Mouse (Mus musculus) R1 (cell line): ENCODE data around the gene Espn.

Source experiments
- DNase-seq: peaks from one replicate; pipeline ENCODE4 v3.0.0-alpha.2; 2018; ENCODE audit warnings: low read depth, low spot score

The Espn gene

DNA sequence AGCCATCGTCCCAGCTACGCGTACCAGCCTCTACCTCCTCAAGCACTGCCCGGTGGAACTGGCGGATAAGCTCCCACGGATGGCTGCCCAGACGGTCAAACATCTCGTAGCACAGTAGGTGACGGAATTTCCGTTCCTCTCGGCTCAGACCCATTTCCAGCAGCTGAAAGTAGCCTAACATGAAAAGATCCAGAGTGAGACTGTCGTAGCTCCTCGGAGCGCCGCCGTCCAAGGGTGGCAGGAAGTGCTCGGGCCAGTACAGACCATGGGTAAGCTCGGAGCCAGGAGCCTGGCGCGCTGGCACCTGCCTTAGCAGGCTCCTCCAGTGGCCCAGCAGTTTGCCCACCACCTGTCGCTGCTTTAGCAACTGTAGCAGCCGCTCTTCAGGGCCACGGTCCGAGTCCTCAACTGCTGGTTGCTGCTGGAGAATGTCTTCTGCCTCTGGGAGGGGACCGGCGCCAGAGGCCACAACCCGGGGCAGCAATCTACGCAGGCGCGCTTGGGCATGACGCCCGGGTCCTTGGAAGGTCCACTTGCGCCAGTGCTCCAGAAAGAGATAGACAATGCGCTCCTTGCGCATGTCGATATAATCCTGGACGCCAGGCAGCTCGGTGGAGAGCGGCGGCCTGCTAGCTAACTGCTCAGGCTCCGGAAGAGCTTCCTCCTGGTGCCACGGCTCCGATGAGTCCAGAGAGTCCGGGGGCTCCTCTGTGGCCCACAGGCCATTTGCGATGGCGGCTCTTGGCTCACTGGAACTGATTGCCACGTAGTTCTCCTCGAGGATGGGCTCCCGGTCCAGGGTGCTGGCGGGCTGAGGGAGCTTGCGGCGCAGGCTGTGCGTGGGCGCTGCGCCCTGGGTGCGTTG, 26.8 kb downstream of the Espn start:
- DNase-seq = peak; percentile 31

DNA sequence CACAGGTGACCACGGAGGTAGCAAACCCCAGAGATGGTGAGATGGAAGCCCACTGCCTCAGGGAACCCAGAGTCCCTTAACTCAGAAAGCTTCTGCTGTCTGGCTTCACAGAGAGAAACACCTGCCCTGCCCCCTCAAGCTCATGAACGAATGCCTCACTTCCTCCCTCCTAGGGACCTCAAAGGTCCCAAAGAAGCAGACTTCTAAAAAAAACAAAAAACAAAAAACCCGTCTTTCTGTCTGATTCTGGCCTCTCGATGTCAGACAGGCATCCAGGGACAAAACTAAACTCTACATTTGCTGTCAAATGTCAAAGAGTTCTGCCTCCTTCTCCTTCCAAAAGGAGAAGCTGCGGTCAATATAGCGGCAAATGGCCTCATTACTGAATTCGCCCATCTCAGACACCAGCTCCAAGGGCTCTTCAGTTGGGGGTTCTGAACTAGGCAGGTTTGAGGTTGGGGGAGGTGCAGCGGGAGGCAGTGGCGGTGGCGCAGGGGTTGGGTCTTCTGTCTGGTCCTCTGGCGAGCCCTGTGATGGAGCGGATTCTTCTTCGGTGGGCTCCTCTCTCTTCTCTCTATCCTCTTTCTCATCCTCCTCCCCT, 27.7 kb downstream of the Espn start:
- DNase-seq = no peak

DNA sequence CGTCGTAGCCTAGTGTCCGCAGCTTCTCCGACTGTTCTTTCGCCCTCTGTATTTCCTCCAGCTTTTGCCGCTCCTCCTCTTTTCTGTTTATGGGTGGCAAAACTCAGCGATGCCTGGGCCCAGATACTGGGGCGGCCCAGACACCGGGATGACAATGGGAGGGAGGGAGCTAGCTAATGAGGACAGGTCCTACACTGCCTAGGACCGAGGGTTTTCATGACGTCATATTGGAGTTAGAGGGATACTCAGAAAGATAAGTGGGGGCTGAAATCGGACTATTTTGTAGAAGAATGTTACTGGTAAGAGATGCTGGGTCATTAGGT, 31.0 kb downstream of the Espn start:
- no peak for DNase-seq

DNA sequence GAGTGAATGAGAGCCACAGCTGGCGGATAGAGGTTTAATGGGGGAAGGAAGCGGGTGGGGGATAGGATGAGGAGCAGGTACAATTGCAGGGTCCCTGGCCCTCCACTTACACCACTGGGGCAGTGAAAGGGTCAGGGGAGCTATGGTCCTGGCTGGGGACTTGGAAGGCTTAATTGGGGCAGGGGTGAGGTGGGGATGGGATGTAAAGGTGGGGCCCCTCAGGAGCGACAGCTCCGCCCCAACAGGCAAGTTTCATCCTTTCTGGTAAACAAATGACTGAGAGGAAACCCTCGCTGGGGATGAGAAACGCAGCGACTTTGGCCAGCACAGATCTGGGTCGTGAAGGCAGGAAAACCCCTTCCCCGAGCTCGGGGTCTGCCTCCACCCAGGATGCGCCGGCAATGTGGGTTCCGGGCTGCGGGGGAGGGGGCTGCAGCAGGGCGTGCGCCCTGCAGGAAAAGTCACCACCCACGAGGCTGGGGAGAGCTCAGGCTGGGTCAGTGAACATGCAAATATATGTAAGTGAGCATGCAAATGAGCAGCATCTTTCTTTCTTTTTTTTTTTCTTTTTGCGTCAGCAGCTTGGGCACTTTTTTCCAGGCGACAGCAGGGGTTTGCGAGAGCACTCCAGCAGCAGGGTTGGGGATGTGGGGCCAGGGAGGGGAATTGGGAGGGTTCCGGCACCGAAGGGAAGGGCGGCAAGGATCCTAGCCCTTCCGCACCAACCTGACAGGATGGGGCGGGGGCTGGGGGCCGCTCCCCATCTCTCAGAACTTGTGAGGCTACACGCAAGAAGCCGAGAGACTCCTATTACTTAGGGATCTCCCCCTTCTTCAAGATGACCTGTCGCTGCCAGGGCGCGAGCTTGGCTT, 31.6 kb downstream of the Espn start:
- DNase-seq = peak; percentile 60

DNA sequence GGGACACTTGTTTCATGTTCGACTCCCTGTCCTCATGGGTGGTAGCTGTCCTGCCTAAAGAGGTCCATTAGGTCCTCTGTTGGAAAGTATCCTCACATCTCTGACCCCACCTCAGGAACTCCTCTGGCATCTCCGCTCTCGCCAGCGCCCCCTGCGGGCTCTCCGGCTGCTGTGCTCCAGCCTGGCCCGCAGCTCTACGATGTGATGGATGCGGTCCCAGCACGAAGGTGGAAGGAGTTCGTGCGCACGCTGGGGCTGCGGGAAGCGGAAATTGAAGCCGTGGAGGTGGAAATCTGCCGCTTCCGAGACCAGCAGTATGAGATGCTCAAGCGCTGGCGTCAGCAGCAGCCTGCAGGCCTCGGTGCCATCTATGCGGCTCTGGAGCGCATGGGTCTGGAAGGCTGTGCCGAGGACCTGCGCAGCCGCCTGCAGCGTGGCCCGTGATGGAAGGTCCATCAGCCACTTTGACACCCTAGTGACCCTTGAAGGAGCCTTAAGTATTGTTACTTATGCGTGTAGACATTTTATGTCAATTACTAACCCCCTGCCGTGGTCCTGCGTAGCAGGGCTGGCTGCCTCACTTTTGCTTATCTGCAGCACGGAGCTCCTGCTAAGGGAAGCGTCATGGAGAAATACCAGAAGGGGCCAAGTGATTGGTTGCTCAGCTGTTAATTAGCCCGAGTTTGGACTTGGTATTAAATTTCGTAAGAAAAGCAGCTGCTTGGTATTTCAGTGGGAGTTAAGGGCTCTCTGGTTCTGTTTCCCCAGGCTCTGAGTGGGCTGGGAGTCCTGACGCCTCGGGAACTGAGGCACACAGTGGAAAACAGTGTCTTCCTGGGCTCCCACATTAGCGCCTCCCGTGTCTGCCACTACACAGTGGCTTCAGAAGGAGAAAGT, 32.5 kb downstream of the Espn start:
- DNase-seq = peak; percentile 75

DNA sequence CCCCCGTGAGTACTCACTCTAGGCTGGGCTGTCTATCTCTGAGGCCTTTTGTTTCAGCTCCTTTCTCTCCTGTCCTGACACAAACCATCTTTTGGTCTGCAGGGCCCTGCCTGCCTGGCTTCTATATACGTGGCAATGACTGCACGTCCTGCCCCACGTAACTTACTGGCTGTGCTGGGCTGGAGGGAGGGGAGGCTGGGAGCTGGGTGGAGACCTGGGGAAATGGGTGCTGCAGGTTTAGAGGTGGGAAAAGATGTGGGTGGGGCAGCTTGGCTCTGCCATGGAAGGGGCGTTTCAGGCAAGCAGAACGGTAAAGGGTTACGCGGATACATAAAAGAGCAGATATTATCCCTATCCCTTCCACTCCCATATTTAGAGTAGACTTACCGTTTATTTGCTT, 34.6 kb downstream of the Espn start:
- DNase-seq = no peak

DNA sequence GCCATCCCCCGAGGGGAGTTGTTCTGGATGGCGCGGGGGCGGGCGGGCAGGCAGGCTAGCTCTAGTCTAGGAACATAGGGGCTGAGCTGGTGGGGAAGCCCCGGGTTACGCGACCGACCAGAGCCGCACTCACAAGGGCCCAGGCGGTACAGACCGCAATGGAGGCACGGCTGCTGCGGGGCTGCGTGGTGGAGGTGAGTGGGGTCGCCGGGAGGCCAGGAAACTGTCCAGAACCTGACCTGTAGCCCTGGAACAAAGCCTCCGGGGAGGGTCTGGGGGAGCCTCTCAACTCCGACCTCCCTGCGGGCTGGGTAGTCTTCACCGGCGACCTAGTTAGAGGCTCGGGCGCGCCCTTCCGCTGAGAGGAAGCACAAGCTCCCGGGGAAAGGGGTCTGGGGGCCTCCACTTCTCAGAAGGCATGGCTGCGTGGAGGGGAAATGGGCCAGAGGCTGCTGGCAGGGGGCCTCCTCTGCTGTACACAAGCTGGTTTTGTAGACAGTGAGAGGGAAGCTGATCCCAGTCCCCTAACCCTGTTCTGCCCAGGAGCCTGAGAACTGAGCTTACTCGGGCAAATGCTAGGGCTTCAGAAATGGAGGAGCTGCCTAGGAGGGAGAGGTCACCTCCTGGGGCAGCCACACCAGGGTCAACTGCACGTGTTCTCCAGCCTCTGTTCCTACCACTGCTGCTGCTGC, 36.1 kb downstream of the Espn start, which contains the start of gene Tnfrsf25:
TSS of gene Tnfrsf25 (plus strand) at position 14 of the 692 bp plus-strand sequence.
- DNase-seq = peak; percentile 67

DNA sequence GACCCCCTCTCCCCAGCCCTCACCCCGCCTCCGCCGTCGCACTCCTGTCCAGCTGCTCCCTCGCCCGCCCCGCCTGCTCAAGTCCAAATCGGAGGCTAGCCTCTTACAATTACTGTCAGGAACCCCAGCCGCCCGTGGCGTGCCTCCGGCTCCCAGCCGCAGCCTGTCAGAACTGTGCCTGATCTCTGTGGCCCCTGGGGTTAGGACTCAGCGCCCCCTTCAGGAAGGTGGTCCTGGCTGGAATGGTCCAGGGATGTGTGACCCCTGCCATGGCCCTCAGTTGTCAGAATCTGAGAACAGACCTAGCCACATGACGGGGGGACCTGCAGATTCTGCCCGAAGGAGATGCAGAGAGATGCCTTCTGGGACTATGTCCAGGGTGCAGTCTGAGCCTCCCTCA, 38.1 kb downstream of the Espn start:
- peak; percentile 55 for DNase-seq

DNA sequence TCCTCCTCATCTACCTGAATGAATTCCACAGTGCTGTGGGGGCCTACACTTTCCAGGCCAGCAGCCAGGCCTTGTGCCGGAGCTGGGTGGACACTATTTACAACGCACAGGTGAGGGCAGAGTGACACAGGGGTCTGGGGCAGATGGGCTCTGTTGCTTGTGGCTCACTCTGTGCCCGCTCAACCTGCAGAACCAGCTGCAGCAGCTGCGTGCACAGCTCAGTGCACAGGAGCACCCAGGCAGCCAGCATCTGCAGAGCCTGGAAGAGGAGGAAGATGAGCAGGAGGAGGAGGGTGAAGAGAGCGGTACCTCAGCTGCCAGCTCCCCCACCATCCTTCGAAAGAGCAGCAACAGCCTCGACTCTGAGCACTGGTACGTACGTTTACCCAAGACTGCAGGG, 39.8 kb downstream of the Espn start:
- DNase-seq = no peak

DNA sequence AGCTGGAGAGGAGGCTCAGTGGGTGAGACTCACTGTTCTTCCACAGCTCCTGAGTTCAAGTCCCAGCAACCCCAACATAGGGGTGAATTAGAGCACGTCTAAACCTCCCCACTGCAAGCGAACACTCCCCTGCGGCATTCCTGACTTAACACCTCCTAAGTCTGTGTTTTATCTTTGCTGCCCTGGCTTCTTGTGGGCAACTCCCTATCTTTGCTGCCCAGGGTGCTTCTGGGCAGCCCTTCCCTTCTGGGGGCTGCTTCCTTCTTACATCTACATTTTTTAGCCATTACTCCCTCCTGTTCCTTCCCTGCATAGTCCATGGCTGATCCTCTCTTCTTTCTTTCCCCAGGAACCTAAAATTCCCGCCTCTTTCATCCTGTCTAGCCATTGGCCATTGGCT, 41.5 kb downstream of the Espn start:
- no peak for DNase-seq

DNA sequence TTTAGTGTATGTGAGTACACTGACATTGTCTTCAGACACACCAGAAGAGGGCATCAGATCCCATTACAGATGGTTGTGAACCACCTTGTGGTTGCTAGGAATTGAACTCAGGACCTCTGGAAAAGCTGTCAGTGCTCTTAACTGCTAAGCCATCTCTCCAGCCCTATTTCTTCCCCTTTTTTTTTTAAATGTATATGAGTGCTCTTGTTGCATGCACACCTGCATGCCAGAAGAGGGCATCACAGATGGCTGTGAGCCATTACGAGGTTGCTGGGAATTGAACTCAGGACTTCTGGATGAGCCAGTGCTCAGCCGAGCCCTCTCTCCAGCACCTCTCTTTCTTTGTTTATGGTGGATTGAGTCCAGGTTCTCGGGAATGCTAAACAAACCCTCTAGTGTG, 42.7 kb downstream of the Espn start:
- no peak for DNase-seq

DNA sequence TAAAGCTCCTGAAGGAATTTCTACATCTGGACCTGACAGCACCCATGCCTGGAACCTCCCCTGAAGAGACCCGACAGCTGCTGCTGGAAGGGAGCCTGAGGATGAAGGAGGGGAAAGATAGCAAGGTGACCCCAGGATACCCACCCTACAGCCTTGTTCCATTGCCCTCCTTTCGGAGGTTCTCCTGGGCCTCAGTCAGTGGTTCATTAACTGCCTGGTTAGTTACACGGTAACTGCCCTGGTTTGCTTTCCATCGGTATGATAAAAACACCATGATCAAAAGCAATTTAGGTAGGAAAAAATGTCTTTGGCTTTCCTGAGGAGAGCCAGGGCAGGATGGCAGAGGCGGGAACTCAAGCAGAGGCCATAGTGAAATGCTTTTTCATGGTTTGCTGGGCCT, 43.5 kb downstream of the Espn start:
- DNase-seq = no peak

DNA sequence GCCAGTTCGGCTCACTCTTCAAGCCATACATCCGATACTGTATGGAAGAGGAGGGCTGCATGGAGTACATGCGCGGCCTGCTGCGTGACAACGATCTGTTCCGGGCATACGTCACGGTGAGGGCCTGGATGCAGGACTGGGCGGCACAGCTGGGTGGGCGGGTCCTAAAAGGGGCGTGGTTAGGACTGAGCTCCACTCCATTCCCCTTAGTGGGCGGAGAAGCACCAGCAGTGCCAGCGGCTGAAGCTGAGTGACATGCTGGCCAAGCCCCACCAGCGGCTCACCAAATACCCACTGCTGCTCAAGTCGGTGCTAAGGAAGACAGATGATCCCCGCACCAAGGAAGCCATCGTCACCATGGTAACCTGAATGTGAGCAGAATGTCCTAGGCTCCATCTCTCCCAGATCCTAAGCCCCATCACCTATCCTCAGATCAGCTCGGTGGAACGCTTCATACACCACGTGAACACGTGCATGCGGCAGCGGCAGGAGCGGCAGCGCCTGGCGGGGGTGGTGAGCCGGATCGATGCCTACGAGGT, 44.1 kb downstream of the Espn start:
- DNase-seq = peak; percentile 89

DNA sequence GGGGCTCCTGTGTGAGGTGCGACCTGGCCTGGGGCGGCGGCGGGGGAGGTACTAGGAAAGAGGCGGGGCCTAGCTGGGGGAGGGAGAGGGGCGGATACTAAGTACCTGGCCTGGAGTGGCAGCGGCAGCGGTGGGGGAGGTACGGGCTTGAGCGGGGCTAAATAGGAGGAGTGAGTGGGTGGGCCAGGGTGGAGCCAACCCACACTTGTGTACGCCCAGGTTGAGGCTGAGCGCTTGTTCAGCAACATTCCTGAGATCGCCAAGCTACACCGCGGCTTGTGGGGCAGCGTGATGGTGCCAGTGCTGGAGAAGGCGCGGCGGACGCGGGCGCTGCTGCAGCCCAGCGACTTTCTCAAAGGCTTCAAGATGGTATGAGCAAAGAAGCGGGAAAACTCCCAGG, 44.7 kb downstream of the Espn start:
- peak; percentile 92 for DNase-seq

DNA sequence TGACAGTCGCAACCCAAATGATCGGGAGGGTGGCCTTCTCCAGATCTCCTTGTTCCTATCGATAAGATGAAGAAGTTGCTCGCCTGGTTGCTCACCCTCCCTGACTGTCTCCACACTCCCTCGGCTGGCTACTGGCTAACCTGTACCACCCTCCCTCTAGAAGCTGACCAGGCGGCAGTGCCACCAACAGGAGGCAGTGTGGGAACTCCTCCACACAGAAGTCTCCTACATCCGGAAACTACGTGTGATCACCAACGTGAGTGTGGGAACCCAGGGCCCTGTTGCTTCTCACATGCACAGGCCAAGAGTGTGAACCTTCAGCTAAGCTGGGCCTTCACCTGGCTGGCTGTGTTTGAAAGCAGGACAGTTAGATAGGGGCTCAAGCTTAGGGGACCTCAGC, 45.4 kb downstream of the Espn start:
- DNase-seq = peak; percentile 67

DNA sequence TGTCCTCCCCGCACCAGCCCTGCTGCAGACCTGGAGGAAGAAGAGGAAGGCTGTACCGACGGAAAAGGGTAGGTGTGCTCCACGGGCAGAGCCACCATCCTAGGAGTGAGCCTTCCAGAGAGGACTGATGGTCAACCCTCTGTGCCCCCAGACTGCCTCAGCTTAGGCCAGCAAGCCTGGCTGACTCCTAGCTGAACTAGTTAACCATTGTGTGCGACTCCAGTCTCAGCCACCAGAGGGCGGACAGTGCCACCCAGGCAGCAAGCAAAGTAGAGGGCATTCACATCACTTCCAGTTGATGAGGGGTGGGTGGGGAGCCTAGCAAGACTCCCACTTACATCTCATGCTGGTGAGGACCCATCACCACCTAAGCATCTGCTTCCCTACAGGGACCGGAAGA, 49.1 kb downstream of the Espn start:
- peak; percentile 77 for DNase-seq

DNA sequence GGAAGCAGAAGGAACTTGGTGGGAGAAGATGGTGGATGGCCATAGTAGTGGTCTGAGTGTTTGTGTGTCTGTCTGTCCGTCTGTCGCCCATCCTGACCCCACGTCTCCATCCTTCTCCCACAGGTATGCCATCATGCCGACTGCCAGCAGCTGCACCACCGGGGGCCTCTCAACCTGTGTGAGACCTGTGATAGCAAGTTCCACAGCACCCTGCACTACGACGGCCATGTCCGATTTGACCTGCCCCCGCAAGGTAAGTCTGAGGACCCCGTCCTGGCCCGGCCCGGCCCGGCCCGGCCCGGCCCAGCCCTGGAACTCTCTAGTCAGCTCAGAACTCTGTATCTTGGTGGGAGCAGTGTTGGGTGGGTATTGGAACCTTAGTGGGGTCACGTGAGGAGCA, 50.2 kb downstream of the Espn start:
- no peak for DNase-seq

DNA sequence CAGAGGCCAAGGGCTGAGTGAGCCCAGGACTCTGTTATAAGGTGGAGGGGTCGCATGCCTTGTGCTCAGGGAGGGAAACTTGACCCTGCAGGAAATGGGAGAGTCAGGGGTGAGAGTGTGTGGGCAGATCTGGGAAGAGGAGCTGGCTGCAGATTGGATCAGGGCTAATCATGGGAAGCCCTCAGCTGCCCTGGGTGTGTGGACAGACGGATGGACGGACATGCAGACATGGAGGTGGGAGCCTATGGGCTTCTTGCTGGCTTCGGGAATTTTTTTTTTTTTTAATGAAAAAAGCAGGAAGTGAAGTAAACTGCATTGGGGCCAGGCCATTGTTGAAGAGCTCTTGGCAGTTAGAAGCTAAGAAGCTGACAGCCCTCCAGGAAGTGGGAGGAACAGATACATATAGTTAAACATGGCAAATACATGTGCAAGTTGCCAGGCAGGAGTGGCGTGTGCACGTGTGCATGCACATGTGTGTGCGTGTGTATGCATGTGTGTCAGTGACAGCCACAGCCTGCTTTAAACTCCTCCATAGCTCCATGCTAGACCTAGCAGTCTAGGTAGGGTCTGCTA, 51.0 kb downstream of the Espn start:
- no peak for DNase-seq

DNA sequence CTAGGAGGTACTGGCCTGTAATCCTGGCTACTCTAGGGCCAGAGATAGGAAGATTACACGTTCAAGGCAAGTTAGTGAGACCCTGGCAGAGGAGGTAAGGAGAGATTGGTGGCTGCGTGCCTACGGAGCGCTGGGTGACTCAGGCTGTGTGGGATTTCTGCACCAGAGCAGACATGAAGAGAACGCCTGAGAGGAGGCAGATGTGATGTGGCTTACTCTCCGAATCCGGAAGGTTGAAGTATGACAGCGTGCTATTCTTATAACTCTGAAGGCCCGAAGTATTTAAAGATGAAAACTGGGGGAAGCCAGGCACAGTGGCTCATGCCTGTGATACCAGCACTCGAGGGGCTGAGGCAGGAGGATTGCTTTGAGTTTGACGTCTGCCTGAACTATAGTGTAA, 51.6 kb downstream of the Espn start:
- no peak for DNase-seq
